Mouse (Mus musculus) cortical plate, adult 2 months (tissue): ENCODE measurements around the gene Gm17387.

ENCODE experiments used
- CTCF ChIP-seq: fragments of 200-500 bp; IDR thresholded peaks from 2 replicates; pipeline ENCODE4 v1.5.1; 2011; ENCODE audit warnings: mild to moderate bottlenecking, control low read depth, low read length; ENCODE audit not compliant: insufficient read depth; ENCODE audit errors: extremely low read depth
- POLR2A ChIP-seq: fragments of 200-500 bp; IDR thresholded peaks from 2 replicates; pipeline ENCODE4 v1.6.1; 2011; ENCODE audit warnings: mild to moderate bottlenecking, low read length, control low read depth; ENCODE audit not compliant: insufficient read depth; ENCODE audit errors: extremely low read depth

DNA sequence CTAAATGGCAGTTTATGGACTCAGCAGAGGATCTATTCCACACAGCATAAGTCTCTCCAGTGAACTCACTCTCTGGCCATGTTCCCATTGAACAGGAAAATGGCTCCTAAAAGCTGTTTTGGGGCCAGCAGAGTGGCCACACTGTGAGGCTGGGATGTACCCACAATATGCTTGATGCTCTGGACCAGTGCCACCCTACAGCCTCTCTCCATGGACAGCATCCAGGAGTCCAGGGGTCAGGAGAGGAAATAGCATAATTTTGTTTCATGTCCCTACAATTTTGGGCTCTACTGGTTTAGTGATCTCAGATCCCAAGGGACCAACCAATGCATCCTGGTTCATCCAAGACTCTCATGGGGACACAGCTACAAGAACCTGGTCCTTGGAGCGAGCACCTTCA, 28.6 kb downstream of the Gm17387 start:
- TF ChIP-seq CTCF, result no peak
- TF ChIP-seq POLR2A, result no peak
